In genomic region chr4:87850051-87850450, GRCm38 (mm10) we compare ENCODE assay signal across 20 mouse cellular contexts.
"Had no signal": no experiment of that assay in that cellular context is flagged by ENCODE, and none has a peak within 500 bp of the region (broad histone marks: within the 10 kb centered on the region; RNA-seq: fewer than 3 reads in every experiment).

No protein-coding gene starts in this region.

- H3K4me1 ChIP-seq: kidney, embryonic 15.5 days; liver, embryonic 13.5 days had no signal

- H3K4me3 ChIP-seq: kidney, embryonic 15.5 days; left cerebral cortex, adult 2 months; liver, embryonic 13.5 days; midbrain, embryonic 12.5 days; midbrain, embryonic 15.5 days; neural tube, embryonic 13.5 days had no signal

- H3K27ac ChIP-seq: kidney, embryonic 15.5 days; left cerebral cortex, adult 2 months; liver, embryonic 13.5 days; midbrain, embryonic 12.5 days; midbrain, embryonic 15.5 days; neural tube, embryonic 13.5 days; stomach, postnatal 0 days had no signal

- ATAC-seq: midbrain, embryonic 15.5 days had no signal

- H3K9me3 ChIP-seq: kidney, embryonic 15.5 days; liver, embryonic 13.5 days; midbrain, embryonic 12.5 days; midbrain, embryonic 15.5 days; neural tube, embryonic 13.5 days had no signal

- H3K27me3 ChIP-seq: kidney, embryonic 15.5 days; liver, embryonic 13.5 days; midbrain, embryonic 12.5 days; midbrain, embryonic 15.5 days; neural tube, embryonic 13.5 days had no signal

- DNase-seq: kidney, adult 11 months; kidney, adult 8-10 months; kidney, postnatal 10 days; kidney, postnatal 36 days; layer of hippocampus, postnatal 36 days; liver, embryonic 13.5 days; lung, adult 2 months; lung, postnatal 14 days; lung, postnatal 4 days; right cerebral cortex, adult 18-20 months; right cerebral cortex, postnatal 14 days; right cerebral cortex, postnatal 4 days; thymus, adult 2 months; thymus, postnatal 25 days had no signal

- H3K36me3 ChIP-seq: kidney, embryonic 15.5 days; liver, embryonic 13.5 days; midbrain, embryonic 12.5 days; midbrain, embryonic 15.5 days; neural tube, embryonic 13.5 days had no signal
